ENCODE assay signal across 22 mouse cellular contexts in the genomic region with DNA sequence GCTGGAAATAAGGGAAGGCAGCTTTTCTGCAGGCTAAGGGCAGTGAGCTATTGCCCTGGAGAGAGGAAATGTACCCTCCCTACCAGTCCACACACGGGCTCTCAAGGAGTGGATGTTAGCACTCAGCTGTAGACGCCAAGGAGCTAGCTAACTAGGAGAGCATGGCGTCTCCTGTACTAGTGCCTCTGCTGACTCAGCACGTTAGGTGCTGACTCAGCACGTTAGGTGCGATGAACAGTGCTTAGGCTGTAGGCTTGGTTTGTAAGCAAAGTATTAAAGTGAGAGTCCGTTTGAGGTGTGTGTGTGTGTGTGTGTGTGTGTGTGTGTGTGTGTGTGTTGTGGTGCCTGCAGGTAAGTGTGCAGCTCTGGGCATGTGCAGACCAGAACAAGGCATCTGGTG. TPM values are rescaled to one million over a fixed set of nuclear protein-coding genes. Genes with fewer than 3 reads are reported as not detected.
"Had no signal": no experiment of that assay in that cellular context is flagged by ENCODE, and none has a peak within 500 bp of the region (broad histone marks: within the 10 kb centered on the region; RNA-seq: fewer than 3 reads in every experiment).

No protein-coding gene starts in this region.

- H3K4me1 ChIP-seq: midbrain, embryonic 10.5 days; midbrain, embryonic 12.5 days; neural tube, embryonic 13.5 days; neural tube, embryonic 15.5 days; stomach, embryonic 15.5 days had no signal

- H3K9ac ChIP-seq: lung, embryonic 14.5 days; midbrain, embryonic 12.5 days; neural tube, embryonic 13.5 days; neural tube, embryonic 15.5 days; stomach, embryonic 15.5 days had no signal

- H3K27ac ChIP-seq: midbrain, embryonic 10.5 days; midbrain, embryonic 12.5 days; neural tube, embryonic 13.5 days; neural tube, embryonic 15.5 days; stomach, embryonic 15.5 days; stomach, postnatal 0 days had no signal

- H3K9me3 ChIP-seq: midbrain, embryonic 12.5 days; neural tube, embryonic 13.5 days; neural tube, embryonic 15.5 days; stomach, embryonic 15.5 days had no signal

- H3K36me3 ChIP-seq: midbrain, embryonic 10.5 days; midbrain, embryonic 12.5 days; neural tube, embryonic 13.5 days; neural tube, embryonic 15.5 days; stomach, embryonic 15.5 days had no signal

- DNase-seq: lung, adult 18-20 months; lung, embryonic 14.5 days; lung, postnatal 10 days; lung, postnatal 4 days; midbrain, embryonic 14.5 days; retina, postnatal 1 day; right cerebral cortex, adult 18-20 months; right cerebral cortex, postnatal 25 days; right cerebral cortex, postnatal 4 days; spleen, adult 18-20 months; thymus, adult 2 months; thymus, postnatal 25 days; thymus, postnatal 4 days had no signal

- H3K27me3 ChIP-seq: midbrain, embryonic 12.5 days; neural tube, embryonic 13.5 days; neural tube, embryonic 15.5 days; stomach, embryonic 15.5 days had no signal

- H3K4me3 ChIP-seq: midbrain, embryonic 10.5 days; midbrain, embryonic 12.5 days; myocyte; neural tube, embryonic 13.5 days; neural tube, embryonic 15.5 days; stomach, embryonic 15.5 days had no signal

RNA-seq across cellular contexts. Expression of gene Cldn11, which starts 40.6 kb away (rescaled TPM):
- total RNA-seq: megakaryocyte, adult 5-6 weeks; megakaryocyte-erythroid progenitor cell, adult 5-6 weeks had no signal
- polyA plus RNA-seq: myocyte had no signal
